Mouse (Mus musculus) liver, postnatal 0 days (tissue): ENCODE measurements at regions not wholly inside any gene's neighbourhood (a gene's known extent, or its start where the extent isn't known, plus 50 kb on each side); places are given as distances from the start of the nearest gene placed in this dataset.

Experiments
- CTCF ChIP-seq: sonication (generic); IDR thresholded peaks from 2 replicates; pipeline ENCODE4 v1.5.1; 2016; ENCODE audit warnings: antibody characterized with exemption, low read depth
- EP300 ChIP-seq: IDR thresholded peaks from 2 replicates; pipeline ENCODE4 v1.6.1; 2016; ENCODE audit warnings: antibody characterized with exemption, low read depth, mild to moderate bottlenecking

DNA sequence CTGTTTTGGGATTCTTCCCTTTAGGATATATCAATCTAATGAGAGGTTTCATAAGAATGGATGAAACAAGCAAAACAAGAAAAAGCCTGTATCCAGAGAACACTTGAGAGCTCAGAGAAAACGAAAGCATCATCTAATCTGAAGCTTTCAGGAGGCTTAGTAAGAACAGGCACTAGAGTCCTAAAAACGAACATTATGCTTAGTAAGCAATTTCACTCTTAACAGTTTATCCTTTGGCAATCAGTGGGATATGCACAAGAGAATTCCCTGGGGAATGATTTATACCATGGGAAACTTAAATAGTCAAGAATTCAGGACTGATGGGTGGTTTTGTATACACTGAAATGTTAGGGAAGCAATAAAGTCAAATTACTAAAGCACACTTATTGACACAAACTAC, 521.5 kb upstream of the Clint1 start:
- TF ChIP-seq CTCF, result no peak
- no peak for TF ChIP-seq EP300
